Mouse (Mus musculus) lung, postnatal 0 days (tissue): ENCODE measurements around the gene 1110032F04Rik.

Experiments
- CTCF ChIP-seq: IDR thresholded peaks from 2 replicates; pipeline ENCODE4 v1.5.1; 2016; ENCODE audit warnings: antibody characterized with exemption, mild to moderate bottlenecking
- EP300 ChIP-seq: IDR thresholded peaks from 2 replicates; pipeline ENCODE4 v1.6.1; 2016; ENCODE audit warnings: antibody characterized with exemption, mild to moderate bottlenecking, control low read depth

- TF ChIP-seq CTCF: no peak
- no peak for TF ChIP-seq EP300
These were observed 48.0 kb upstream of the 1110032F04Rik start for GRCm38 (mm10) chr3:68821406-68821805.
